Mouse (Mus musculus) adrenal gland, adult 8-10 months (tissue): ENCODE results near the gene Ctss. TPM values are rescaled to one million over a fixed set of nuclear protein-coding genes. Genes with fewer than 3 reads are reported as not detected.
A peak's percentile ranks its signal among the peaks of the same experiment; 100 is the strongest.
"Not testable (repeated sequence)": the region's sequence is repeated elsewhere in the genome, so short reads cannot be mapped to it uniquely, and the experiment has no call there.

Source experiments
- DNase-seq: peaks from one replicate; pipeline ENCODE4 v3.0.0; 2022
- total RNA-seq, 4 experiments: library from RNA; stranded (reverse); gene quantifications; 2 replicates each; pipeline ENCODE4 v1.2.4; 2022

The Ctss gene
- total RNA-seq, 4 experiments from 2014 or later, result 52.8 to 131 (median 95.6) TPM

- no peak for DNase-seq
Measured at GRCm38 (mm10) chr3:95534927-95535326, 8.3 kb downstream of the Ctss start.

DNA sequence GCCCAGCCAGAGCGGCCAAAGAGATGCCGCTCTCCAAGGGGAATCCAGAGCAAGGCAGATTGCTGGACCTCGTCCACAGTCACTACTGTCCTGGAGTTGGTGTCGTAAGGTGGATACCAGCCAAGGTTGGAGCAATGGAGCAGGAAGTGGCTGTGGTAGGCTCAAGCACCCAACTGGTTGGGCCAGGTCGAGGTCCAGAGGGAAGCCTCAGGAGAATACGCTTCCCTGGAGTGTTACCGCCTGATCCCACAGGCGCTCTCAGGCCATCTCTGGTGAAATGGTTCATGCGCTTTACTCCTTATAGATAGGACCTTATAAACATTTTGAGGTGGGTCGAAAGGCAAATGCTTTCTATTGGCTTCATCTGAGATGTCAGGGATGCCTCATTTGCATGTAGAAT is 12.3 kb downstream of the Ctss start:
- DNase-seq, result no peak

DNA sequence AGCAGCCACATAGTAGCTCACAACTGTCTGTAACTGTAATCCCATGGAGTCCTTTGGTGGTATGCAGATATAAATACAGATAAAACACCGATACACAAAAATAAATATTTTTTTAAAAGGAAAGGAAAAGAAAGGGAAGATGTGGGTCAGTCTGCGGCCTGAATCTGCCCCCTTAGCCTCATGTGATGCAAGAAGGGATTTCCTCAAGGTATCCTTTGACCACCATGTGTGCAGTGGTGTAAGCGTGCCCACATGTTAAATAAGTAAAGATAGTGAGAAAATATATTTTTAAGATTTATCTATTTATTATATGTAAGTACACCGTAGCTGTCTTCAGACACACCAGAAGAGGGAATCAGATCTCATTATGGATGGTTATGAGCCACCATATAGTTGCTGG is 13.3 kb downstream of the Ctss start:
- DNase-seq, result no peak

DNA sequence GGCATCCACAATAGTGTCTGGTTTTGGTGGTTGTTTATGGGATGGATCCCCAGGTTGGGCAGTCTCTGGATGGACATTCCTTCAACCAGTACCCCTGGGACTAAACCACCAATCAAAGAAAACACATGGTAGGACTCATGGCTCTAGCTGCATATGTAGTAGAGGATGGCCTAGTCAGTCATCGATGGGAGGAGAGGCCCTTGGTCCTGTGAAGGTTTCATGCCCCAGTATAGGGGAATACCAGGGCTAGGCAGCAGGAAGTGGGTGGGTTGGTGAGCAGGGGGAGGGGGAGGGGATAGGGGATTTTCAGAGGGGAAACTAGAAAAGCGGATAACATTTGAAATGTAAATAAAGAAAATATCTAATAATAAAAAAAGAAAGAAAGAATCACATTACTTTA is 14.6 kb downstream of the Ctss start:
- DNase-seq, result not testable (repeated sequence)

DNA sequence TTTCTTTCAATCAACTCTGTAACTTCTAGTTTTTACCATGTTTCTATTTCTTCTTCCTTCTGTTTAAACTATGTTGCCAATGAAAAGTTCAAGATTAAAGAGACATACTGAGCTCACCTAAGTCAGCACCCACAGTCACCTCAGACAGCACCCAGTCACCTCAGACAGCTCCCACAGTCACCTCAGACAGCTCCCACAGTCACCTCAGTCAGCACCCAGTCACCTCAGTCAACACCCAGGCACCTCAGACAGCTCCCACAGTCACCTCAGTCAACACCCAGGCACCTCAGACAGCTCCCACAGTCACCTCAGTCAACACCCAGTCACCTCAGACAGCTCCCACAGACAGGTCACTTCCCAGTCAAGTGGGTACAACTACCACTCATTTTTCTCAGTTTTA is 15.6 kb downstream of the Ctss start:
- DNase-seq, result no peak

- no peak for DNase-seq
Measured at GRCm38 (mm10) chr3:95542981-95543380, 16.4 kb downstream of the Ctss start.

GRCm38 (mm10) chr3:95550176-95550575 is 23.6 kb downstream of the Ctss start:
- DNase-seq, result no peak

GRCm38 (mm10) chr3:95553986-95554385 is 27.4 kb downstream of the Ctss start:
- DNase-seq, result peak; percentile 46

GRCm38 (mm10) chr3:95559437-95559836 is 32.9 kb downstream of the Ctss start, which contains the start of gene Hormad1:
Gene Hormad1, plus strand, starts transcription at chr3:95559677.
- no peak for DNase-seq

DNA sequence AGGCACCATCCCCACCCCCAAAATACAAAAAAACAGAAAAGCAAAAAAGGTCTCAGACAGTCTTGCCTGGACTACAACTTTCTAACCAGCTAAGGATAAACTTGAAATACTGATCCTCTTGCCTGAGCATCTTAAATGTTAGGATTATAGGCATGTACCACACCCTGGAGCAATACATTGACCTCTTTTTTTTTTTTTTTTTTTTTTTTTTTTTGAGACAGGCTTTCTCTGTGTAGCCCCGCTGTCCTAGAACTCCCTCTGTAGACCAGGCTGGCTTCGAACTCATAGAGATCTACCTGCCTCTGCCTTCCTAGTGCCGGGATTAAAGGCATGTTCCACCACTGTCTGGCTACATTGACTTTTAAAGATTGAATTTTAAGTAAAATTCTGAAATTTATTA is 34.2 kb downstream of the Ctss start:
- DNase-seq, result no peak

- DNase-seq, result no peak
Measured at GRCm38 (mm10) chr3:95561826-95562225, 35.2 kb downstream of the Ctss start.

- DNase-seq, result no peak
Measured at GRCm38 (mm10) chr3:95569585-95569984, 43.0 kb downstream of the Ctss start.

DNA sequence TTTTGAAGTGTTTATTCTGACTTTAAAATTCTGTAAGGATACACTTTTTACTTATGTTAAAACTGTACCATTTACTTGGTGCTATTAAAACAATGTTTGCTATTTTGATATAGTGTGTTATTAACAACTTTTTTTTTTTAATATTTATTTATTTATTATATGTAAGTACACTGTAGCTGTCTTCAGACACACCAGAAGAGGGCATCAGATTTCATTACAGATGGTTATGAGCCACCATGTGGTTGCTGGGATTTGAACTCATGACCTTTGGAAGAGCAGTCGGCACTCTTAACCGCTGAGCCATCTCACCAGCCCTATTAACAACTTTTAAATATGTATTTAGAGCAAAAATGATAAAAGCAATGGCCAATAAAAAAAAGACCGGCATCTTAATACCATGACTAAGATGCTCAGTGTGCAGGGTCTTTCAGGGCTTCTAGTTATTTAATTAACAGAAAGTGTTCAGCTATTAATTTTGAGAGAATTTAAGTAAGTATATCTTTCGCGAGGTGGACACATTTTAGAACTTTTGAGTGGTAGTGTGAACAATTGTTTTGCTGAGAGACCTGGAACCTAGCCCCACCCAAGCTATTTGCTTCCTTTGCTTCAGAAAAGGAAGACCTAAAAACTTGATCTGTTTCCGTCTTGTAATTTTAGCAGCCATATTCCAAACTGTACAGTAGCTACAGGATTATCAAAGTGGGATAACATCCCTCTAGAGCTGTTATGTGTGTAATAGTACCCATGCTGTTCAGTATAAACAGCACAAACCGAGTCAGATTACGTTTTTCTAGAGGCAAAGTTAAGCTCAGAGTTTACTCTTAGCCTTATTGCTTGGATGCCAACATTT is 61.4 kb downstream of the Ctss start:
- no peak for DNase-seq

DNA sequence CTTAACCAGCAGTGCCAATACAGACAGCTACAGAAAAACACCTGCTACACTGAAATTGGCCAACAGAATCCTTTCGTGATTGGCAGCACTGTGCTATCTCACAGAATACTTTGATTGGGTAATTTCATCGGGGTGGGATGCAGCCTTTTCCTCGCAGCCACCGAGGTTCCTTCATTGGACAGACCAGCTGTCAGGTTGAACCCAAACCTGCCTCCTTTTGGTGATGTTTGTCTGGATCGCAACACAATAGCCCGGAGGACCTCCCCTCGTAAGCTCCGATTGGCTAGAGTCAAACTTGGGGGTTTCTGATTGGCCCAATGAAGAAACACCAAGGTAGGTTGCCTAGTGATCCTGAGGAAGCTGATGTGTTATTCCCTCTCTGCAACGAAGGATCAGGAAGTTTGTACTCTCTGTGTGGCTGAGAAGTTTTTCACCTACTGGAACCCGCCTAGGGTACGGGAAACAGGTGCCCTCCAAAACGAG is 62.1 kb downstream of the Ctss start, which contains the start of gene Golph3l:
Gene Golph3l (plus strand): TSS at position 331 of the 483 bp plus-strand sequence.
- DNase-seq, result peak; percentile 97

DNA sequence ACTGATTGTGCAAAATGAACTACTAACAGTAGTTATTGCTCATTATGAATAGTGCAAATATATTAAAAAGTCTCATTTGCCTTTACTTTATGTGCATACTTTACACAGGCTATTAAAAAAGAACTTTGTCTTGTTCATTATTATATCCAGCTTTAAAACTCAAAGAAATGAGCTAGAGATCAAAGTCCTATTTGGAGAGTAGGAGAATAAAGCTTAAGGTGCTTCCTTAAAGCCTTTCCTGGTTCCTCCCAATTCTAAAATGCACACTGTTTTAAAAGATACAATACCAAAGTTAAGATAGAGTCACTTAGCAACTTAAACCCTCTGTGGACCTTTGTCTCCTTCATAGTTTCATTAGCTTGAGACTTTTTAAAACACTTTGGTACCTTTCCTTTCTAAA is 72.1 kb downstream of the Ctss start:
- DNase-seq, result no peak

GRCm38 (mm10) chr3:95601287-95601686 is 74.7 kb downstream of the Ctss start:
- no peak for DNase-seq

Other genes starting within 250 kb of the Ctss start
- gene Mindy1, start 245.4 kb upstream of the Ctss start, total RNA-seq, result 100 to 1,000 TPM; 127 to 191 (median 150) TPM
- 10 to 100 TPM; 26.8 to 34.8 (median 31.7) TPM for gene Prune1, start 244.7 kb upstream of the Ctss start, total RNA-seq
- gene Anxa9, start 219.6 kb upstream of the Ctss start, total RNA-seq, result 1 to 10 TPM; 1.9 to 4.2 (median 3.0) TPM
- 100 to 1,000 TPM; 211 to 272 (median 241) TPM for gene Cers2, start 212.0 kb upstream of the Ctss start, total RNA-seq
- 10 to 100 TPM; 22.2 to 38.1 (median 27.8) TPM for gene Setdb1, start 169.6 kb upstream of the Ctss start, total RNA-seq
- not detected for gene 4930558C23Rik, start 123.9 kb upstream of the Ctss start, total RNA-seq
- 10 to 100 TPM; 64.5 to 87.3 (median 75.1) TPM for gene Arnt, start 92.4 kb upstream of the Ctss start, total RNA-seq
- 1 to 10 TPM; 4.6 to 9.3 (median 5.1) TPM for gene Ctsk, start 27.5 kb upstream of the Ctss start, total RNA-seq
- not detected for gene Hormad1, start 32.9 kb downstream of the Ctss start, total RNA-seq
- 10 to 100 TPM; 53.5 to 63.5 (median 61.5) TPM for gene Golph3l, start 62.1 kb downstream of the Ctss start, total RNA-seq
- 100 to 1,000 TPM; 102 to 141 (median 119) TPM for gene Ensa, start 98.2 kb downstream of the Ctss start, total RNA-seq
- 100 to 1,000 TPM; 177 to 189 (median 179) TPM for gene Mcl1, start 132.0 kb downstream of the Ctss start, total RNA-seq
- 10 to 100 TPM in 1 of 4 experiments, 1 to 10 TPM in 3; 4.3 to 10.2 (median 6.4) TPM for gene Adamtsl4, start 161.1 kb downstream of the Ctss start, total RNA-seq
- gene Ecm1, start 212.8 kb downstream of the Ctss start, total RNA-seq, result 100 to 1,000 TPM; 619 to 722 (median 665) TPM
- gene Tars2, start 233.4 kb downstream of the Ctss start, total RNA-seq, result 10 to 100 TPM; 62.2 to 74.5 (median 65.2) TPM